Mouse (Mus musculus) CH12.LX (cell line): ENCODE measurements at regions not wholly inside any gene's neighbourhood (a gene's known extent, or its start where the extent isn't known, plus 50 kb on each side); places are given as distances from the start of the nearest gene placed in this dataset.

Experiments
- CTCF ChIP-seq, 2 experiments: IDR thresholded peaks in 1 of 2; conservative IDR thresholded peaks in 1 of 2; 2 replicates each; pipeline ENCODE4 v1.5.1; 2011 to 2012; ENCODE audit warnings: low read depth in 2 of 2, low read length in 2 of 2, improper control_type of control experiment in 1 of 2, inconsistent platforms in 1 of 2, mild to moderate bottlenecking in 1 of 2, moderate library complexity in 1 of 2
- EP300 ChIP-seq: IDR thresholded peaks from 2 replicates; pipeline ENCODE4 v1.6.1; 2011; ENCODE audit warnings: low read length, improper control_type of control experiment
- JUN ChIP-seq: IDR thresholded peaks from 2 replicates; pipeline ENCODE4 v1.6.1; 2011; ENCODE audit warnings: low read depth, mild to moderate bottlenecking, low read length, improper control_type of control experiment, moderate library complexity; ENCODE audit not compliant: insufficient read depth
- JUND ChIP-seq: conservative IDR thresholded peaks from 2 replicates; pipeline ENCODE4 v1.6.1; 2011; ENCODE audit warnings: low read depth, low read length, improper control_type of control experiment
- MAFK ChIP-seq: IDR thresholded peaks from 2 replicates; pipeline ENCODE4 v1.6.1; 2011; ENCODE audit warnings: low read length, improper control_type of control experiment; ENCODE audit not compliant: insufficient replicate concordance
- MYC ChIP-seq: IDR thresholded peaks from 2 replicates; pipeline ENCODE4 v1.6.1; 2011; ENCODE audit warnings: low read depth, mild to moderate bottlenecking, improper control_type of control experiment, low read length
- POLR2A ChIP-seq: IDR thresholded peaks from 2 replicates; pipeline ENCODE4 v1.6.1; 2011; ENCODE audit warnings: low read depth, mild to moderate bottlenecking, improper control_type of control experiment, low read length
- RCOR1 ChIP-seq: conservative IDR thresholded peaks from 2 replicates; pipeline ENCODE4 v1.6.1; 2012; ENCODE audit warnings: low read depth, mild to moderate bottlenecking, inconsistent platforms, low read length, improper control_type of control experiment
- SMC3 ChIP-seq: IDR thresholded peaks from 2 replicates; pipeline ENCODE4 v1.6.1; 2011; ENCODE audit warnings: low read depth, low read length, improper control_type of control experiment
- USF1 ChIP-seq: IDR thresholded peaks from 2 replicates; pipeline ENCODE4 v1.6.1; 2014; ENCODE audit warnings: low read depth, mild to moderate bottlenecking, inconsistent platforms, low read length, improper control_type of control experiment
- ZKSCAN1 ChIP-seq: IDR thresholded peaks from 2 replicates; pipeline ENCODE4 v1.6.1; 2012; ENCODE audit warnings: low read depth, inconsistent platforms, low read length, improper control_type of control experiment, borderline replicate concordance
- ZNF384 ChIP-seq: IDR thresholded peaks from 2 replicates; pipeline ENCODE4 v1.6.1; 2012; ENCODE audit warnings: low read depth, low read length, improper control_type of control experiment, inconsistent platforms

DNA sequence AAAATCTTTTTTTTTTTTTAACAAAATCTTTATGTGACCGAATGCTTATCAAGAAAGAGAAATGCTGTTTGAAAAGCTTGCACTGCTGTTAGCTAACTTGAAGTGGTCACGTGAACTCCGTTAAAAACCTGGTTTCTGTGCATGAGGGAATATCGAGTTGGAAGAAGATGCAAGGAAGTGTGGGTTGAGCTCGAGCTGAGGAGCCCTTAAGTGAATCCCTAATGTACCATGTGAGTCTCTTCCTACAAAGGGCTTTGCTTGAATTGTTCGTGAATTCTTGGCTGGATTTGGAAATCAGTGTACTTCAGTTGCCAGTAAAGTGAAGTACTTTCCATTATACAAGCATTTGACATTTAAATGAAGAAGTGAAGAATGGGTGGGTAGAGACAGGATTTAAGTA lies 129.7 kb downstream of the Nup35 start:
- no peak for TF ChIP-seq RCOR1
- TF ChIP-seq SMC3, result no peak
- TF ChIP-seq EP300, result no peak
- TF ChIP-seq ZKSCAN1, result no peak
- TF ChIP-seq JUND, result no peak
- TF ChIP-seq CTCF (conservative IDR thresholded peaks at IDR 0.05 in 1 of 2, IDR thresholded peaks at IDR 0.05 in 1 of 2; ENCODE audit: low read depth in 2 of 2, low read length in 2 of 2), result no peak
- no peak for TF ChIP-seq POLR2A
- TF ChIP-seq USF1, result no peak
- no peak for TF ChIP-seq JUN
- no peak for TF ChIP-seq MYC
- no peak for TF ChIP-seq ZNF384
- no peak for TF ChIP-seq MAFK
